8 mouse cellular contexts compared by ENCODE assay signal in genomic region chr15:77841361-77842046, GRCm38 (mm10). TPM values are rescaled to one million over a fixed set of nuclear protein-coding genes. Genes with fewer than 3 reads are reported as not detected.
A peak's percentile ranks its signal among the peaks of the same experiment; 100 is the strongest.
DNase-seq lines count a peak whose midpoint lies in the region; ATAC-seq and TF ChIP-seq lines count a peak whose summit lies in the region.

No protein-coding gene starts in this region.

- peak overlapping the region; percentile 91 for H3K4me3 ChIP-seq in embryonic facial prominence, embryonic 10.5 days
- H3K4me3 ChIP-seq in intestine, postnatal 0 days (ENCODE audit: low read depth, low read length), result peak overlapping the region; percentile 77
- peak overlapping the region; percentile 72 for H3K4me3 ChIP-seq in limb, embryonic 14.5 days (replicated peaks; ENCODE audit: low read length)
- peak overlapping the region; percentile 82 for H3K4me3 ChIP-seq in midbrain, embryonic 14.5 days (replicated peaks; ENCODE audit: low read depth, low read length)
- H3K4me3 ChIP-seq in stomach, embryonic 16.5 days (replicated peaks; ENCODE audit: low read length), result peak overlapping the region; percentile 98

- peak; percentile 44 for ATAC-seq in intestine, postnatal 0 days
- ATAC-seq in limb, embryonic 14.5 days (ENCODE audit: low FRiP score, low read depth), result peak; percentile 21
- peak; percentile 54 for ATAC-seq in midbrain, embryonic 14.5 days (ENCODE audit: low FRiP score, low TSS enrichment)
- ATAC-seq in stomach, embryonic 16.5 days (ENCODE audit: insufficient read depth, low FRiP score), result no peak

- peak; percentile 71 for DNase-seq in urinary bladder, adult 2 months (ENCODE audit: low spot score)
- no peak for DNase-seq in urinary bladder, postnatal 25 days (ENCODE audit: low spot score)
- DNase-seq in embryonic facial prominence, embryonic 10.5 days (ENCODE audit: low spot score), result no peak
- DNase-seq in heart, adult 11 months, result peak; percentile 98
- no peak for DNase-seq in limb, embryonic 14.5 days (ENCODE audit: low spot score)
- DNase-seq in midbrain, embryonic 14.5 days, result peak; percentile 87

- H3K9ac ChIP-seq in intestine, postnatal 0 days (ENCODE audit: low read depth, low read length), result peak overlapping the region; percentile 78
- peak overlapping the region; percentile 73 for H3K9ac ChIP-seq in limb, embryonic 14.5 days (ENCODE audit: low read depth, low read length, severe bottlenecking)
- H3K9ac ChIP-seq in midbrain, embryonic 14.5 days (replicated peaks; ENCODE audit: low read length), result peak overlapping the region; percentile 66
- H3K9ac ChIP-seq in stomach, embryonic 16.5 days (ENCODE audit: low read length), result peak overlapping the region; percentile 97

- peaks cover 49% of the 10 kb centered on the region for H3K4me1 ChIP-seq in embryonic facial prominence, embryonic 10.5 days
- H3K4me1 ChIP-seq in intestine, postnatal 0 days (replicated peaks; ENCODE audit: control insufficient read depth, insufficient read depth, low read length), result peaks cover 12% of the 10 kb centered on the region
- peaks cover 42% of the 10 kb centered on the region for H3K4me1 ChIP-seq in limb, embryonic 14.5 days (ENCODE audit: control insufficient read depth, insufficient read depth, low read length)
- peaks cover 21% of the 10 kb centered on the region for H3K4me1 ChIP-seq in midbrain, embryonic 14.5 days (ENCODE audit: control insufficient read depth, insufficient read depth, low read length)
- peaks cover 34% of the 10 kb centered on the region for H3K4me1 ChIP-seq in stomach, embryonic 16.5 days (ENCODE audit: control insufficient read depth, insufficient read depth, low read length)

- 0 out of 2 replicates have a peak, but pooled peaks have one; percentile 1 for TF ChIP-seq CTCF in intestine, postnatal 0 days (IDR thresholded peaks at IDR 0.05; ENCODE audit: low read depth)

- peak overlapping the region; percentile 91 for H3K27ac ChIP-seq in embryonic facial prominence, embryonic 10.5 days (replicated peaks)
- H3K27ac ChIP-seq in intestine, postnatal 0 days (ENCODE audit: low read depth, low read length), result peak overlapping the region; percentile 96
- H3K27ac ChIP-seq in limb, embryonic 14.5 days (replicated peaks; ENCODE audit: low read depth, low read length), result peak overlapping the region; percentile 77
- H3K27ac ChIP-seq in midbrain, embryonic 14.5 days (replicated peaks; ENCODE audit: low read depth, low read length), result peak overlapping the region; percentile 82
- H3K27ac ChIP-seq in stomach, embryonic 16.5 days (ENCODE audit: low read length), result peak overlapping the region; percentile 98

- H3K9me3 ChIP-seq in embryonic facial prominence, embryonic 10.5 days, result no peaks in the 10 kb centered on the region
- H3K9me3 ChIP-seq in intestine, postnatal 0 days (ENCODE audit: control insufficient read depth), result no peaks in the 10 kb centered on the region
- H3K9me3 ChIP-seq in limb, embryonic 14.5 days (ENCODE audit: control insufficient read depth, low read length), result no peaks in the 10 kb centered on the region
- no peaks in the 10 kb centered on the region for H3K9me3 ChIP-seq in midbrain, embryonic 14.5 days (ENCODE audit: control insufficient read depth, low read length)
- no peaks in the 10 kb centered on the region for H3K9me3 ChIP-seq in stomach, embryonic 16.5 days (replicated peaks; ENCODE audit: control insufficient read depth, low read length)

- H3K36me3 ChIP-seq in embryonic facial prominence, embryonic 10.5 days (replicated peaks), result no peaks in the 10 kb centered on the region
- H3K36me3 ChIP-seq in intestine, postnatal 0 days (ENCODE audit: control insufficient read depth, insufficient read depth), result no peaks in the 10 kb centered on the region
- H3K36me3 ChIP-seq in limb, embryonic 14.5 days (ENCODE audit: control insufficient read depth, insufficient read depth, low read length), result no peaks in the 10 kb centered on the region
- no peaks in the 10 kb centered on the region for H3K36me3 ChIP-seq in midbrain, embryonic 14.5 days (ENCODE audit: control insufficient read depth, insufficient read depth, low read length)
- H3K36me3 ChIP-seq in stomach, embryonic 16.5 days (ENCODE audit: control insufficient read depth, insufficient read depth, low read length), result no peaks in the 10 kb centered on the region

- no peak for TF ChIP-seq POLR2A in limb, embryonic 14.5 days (IDR thresholded peaks at IDR 0.05; ENCODE audit: borderline replicate concordance, extremely low read depth, insufficient read depth, insufficient read length)

- no peaks in the 10 kb centered on the region for H3K27me3 ChIP-seq in embryonic facial prominence, embryonic 10.5 days (replicated peaks; ENCODE audit: low read depth, poor library complexity, severe bottlenecking)
- no peaks in the 10 kb centered on the region for H3K27me3 ChIP-seq in intestine, postnatal 0 days (replicated peaks; ENCODE audit: control insufficient read depth, insufficient read depth, low read length)
- H3K27me3 ChIP-seq in limb, embryonic 14.5 days (ENCODE audit: control insufficient read depth, insufficient read depth, low read length), result no peaks in the 10 kb centered on the region
- H3K27me3 ChIP-seq in midbrain, embryonic 14.5 days (ENCODE audit: control insufficient read depth, insufficient read depth, low read length), result 0 out of 2 replicates have a peak, but pooled peaks cover 2% of the 10 kb centered on the region
- H3K27me3 ChIP-seq in stomach, embryonic 16.5 days (ENCODE audit: control insufficient read depth, insufficient read depth, low read length), result no peaks in the 10 kb centered on the region

- peak overlapping the region; percentile 80 for H3K4me2 ChIP-seq in intestine, postnatal 0 days (replicated peaks; ENCODE audit: low read depth)
- H3K4me2 ChIP-seq in limb, embryonic 14.5 days (replicated peaks; ENCODE audit: low read depth, low read length, severe bottlenecking), result peak overlapping the region; percentile 87
- H3K4me2 ChIP-seq in midbrain, embryonic 14.5 days (ENCODE audit: low read length), result peak overlapping the region; percentile 94
- peak overlapping the region; percentile 80 for H3K4me2 ChIP-seq in stomach, embryonic 16.5 days (ENCODE audit: low read depth, low read length)

- WGBS in embryonic facial prominence, embryonic 10.5 days, result under 1% methylated on average over 80 of the region's 80 CpGs
- under 1% methylated on average over 80 of the region's 80 CpGs for WGBS in intestine, postnatal 0 days
- WGBS in limb, embryonic 14.5 days, result under 1% methylated on average over 71 of the region's 80 CpGs
- under 1% methylated on average over 80 of the region's 80 CpGs for WGBS in midbrain, embryonic 14.5 days
- WGBS in stomach, embryonic 16.5 days, result under 1% methylated on average over 79 of the region's 80 CpGs

RNA-seq across cellular contexts. Expression of gene Myh9, which starts 0.5 kb away (rescaled TPM):
- polyA plus RNA-seq in urinary bladder, adult 2 months (2012; rRNA removed), result 95.0 and 151 TPM in 2 replicates
- polyA plus RNA-seq in embryonic facial prominence, embryonic 10.5 days (2016; fragmentation: Nextera tagmentation; extraction: Ambion mirVana), result 45.7 and 46.9 TPM in 2 replicates
- 25.7 and 27.7 TPM in 2 replicates for polyA plus RNA-seq in intestine, postnatal 0 days (2015; fragmentation: Nextera tagmentation; extraction: Ambion mirVana)
- polyA plus RNA-seq in limb, embryonic 14.5 days (2012; rRNA removed), result 38.7 and 46.7 TPM in 2 replicates
- polyA plus RNA-seq in limb, embryonic 14.5 days (2014; fragmentation: Nextera tagmentation; extraction: Ambion mirVana), result 53.2 and 54.6 TPM in 2 replicates
- polyA plus RNA-seq in midbrain, embryonic 14.5 days (2014; fragmentation: Nextera tagmentation; extraction: Ambion mirVana), result 7.3 and 14.8 TPM in 2 replicates
- polyA plus RNA-seq in stomach, embryonic 16.5 days (2015; fragmentation: Nextera tagmentation; extraction: Ambion mirVana), result 54.5 and 63.5 TPM in 2 replicates

Comparison
In these comparisons a context has a peak if more than half of its experiments do, and no peak if none do; other contexts are left out.
1. DNase-seq: peak in urinary bladder, adult 2 months (single experiment), heart, adult 11 months (single experiment) and midbrain, embryonic 14.5 days (single experiment); none in urinary bladder, postnatal 25 days (single experiment), embryonic facial prominence, embryonic 10.5 days (single experiment) and limb, embryonic 14.5 days (single experiment).
2. Peak in every context shown above with its lines, with median percentiles within 50 percentile points of each other: H3K27ac ChIP-seq, H3K4me3 ChIP-seq, H3K4me2 ChIP-seq and H3K9ac ChIP-seq.